Mouse (Mus musculus) mouse embryonic stem cell (cell line): ENCODE data around the gene Mapk8ip2.

ENCODE experiments used
- in situ Hi-C, 2 experiments: fragments of 300-500 bp; cut with MboI; formaldehyde crosslinking; loops; 1 replicate in 1 of 2; 3 replicates in 1 of 2; pipeline ENCODE4 v1.14.3; 2019 to 2020; ENCODE audit warnings: low sequenced_read_pairs in 2 of 2, low pct_unique_long_range_greater_than_20kb in 1 of 2, mixed read lengths in 1 of 2; ENCODE audit not compliant: unreplicated experiment in 1 of 2

The Mapk8ip2 gene

DNA sequence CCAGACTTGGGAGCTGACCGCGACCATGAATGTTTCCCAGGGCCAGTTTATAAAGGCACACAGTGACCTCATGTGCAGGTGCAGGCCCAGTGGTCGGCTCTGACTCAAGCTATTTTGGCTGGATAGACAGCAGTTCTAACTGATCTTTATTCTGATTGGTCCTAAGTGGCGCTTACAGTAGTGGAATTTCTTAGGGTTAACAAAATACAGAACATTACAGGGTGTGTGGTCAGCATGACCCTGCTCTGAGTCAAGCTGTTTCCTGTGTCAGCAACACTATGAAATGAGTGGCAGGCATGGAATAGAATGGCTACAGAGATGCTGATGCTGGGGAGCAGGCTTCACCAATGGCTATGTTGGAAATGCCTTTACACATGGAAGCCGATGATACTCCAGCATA is 17.8 kb upstream of the Mapk8ip2 start:
- in situ Hi-C loops = no loop called here

DNA sequence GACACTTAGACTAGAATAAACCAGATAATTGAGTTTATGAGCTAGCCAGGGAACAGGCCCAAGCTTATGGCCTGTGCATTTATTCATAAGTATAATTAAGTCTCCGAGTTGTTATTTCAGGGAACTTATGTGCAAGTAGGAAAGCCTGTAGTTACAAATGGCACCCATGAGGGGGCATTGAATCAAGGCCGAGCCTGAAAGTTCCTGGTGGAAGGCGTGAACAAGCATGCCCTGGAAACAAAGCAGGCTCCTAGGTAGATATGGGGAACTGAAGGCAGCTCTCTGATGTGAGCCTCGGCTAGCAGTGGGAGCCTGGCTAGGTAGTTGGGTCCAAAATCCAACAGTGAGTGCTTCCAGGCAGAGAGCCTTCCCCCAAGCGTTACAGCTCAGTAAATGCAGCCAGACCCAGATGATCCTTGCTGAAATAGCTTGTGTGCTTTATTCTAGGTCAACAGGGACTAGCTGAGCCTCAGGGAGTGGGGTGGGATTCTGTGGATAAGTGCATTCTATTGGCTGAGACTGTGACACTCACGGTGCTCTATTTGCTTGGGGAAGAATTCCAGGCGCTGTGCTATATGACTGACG is 11.1 kb upstream of the Mapk8ip2 start:
- in situ Hi-C loops = no loop called here

DNA sequence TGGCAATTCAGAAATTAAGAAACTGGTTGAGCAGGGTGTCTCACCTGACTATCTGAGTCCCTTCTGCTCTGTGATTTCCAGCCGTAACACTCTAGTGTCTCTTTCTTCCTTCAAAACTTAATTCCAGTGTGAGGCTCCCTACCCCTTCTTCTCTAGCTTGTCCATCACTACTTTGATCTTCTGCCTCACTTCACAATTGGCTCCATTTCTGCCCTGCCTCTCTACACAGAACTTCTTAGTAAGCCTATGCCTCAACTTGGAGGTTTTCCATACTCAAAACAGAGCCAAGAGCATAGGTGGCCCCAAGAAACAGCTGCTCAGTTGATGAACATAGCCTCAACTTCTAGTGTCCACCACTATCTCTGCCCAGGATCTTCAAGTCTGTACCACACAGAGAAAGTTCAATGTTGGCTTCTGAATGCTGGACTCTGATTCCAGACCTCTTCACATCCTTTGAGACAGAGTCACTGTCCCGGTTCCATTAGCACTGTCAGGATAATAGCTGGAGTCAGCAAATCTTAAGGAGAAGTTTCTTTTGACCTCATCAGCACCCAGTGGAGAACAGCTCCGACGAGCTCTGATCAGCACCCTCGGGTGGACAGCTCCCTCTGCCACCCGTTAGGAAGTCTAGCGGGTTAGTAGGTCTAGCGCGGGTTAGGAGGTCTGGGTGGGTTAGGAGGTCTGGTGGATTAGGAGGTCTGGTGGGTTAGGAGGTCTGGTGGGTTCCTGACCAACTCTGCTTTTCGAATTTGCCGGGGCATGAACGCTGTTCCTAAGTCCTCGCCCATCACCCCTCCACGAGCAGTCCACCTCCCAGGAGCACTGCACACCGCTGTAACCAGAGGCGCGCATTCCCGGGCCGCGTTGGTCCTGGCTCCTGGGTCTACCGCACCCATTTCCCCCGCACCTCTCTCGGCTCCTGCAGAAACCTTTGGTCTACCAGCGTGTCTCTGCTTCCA is 528 bp upstream of the Mapk8ip2 start:
- in situ Hi-C loops = no loop called here

DNA sequence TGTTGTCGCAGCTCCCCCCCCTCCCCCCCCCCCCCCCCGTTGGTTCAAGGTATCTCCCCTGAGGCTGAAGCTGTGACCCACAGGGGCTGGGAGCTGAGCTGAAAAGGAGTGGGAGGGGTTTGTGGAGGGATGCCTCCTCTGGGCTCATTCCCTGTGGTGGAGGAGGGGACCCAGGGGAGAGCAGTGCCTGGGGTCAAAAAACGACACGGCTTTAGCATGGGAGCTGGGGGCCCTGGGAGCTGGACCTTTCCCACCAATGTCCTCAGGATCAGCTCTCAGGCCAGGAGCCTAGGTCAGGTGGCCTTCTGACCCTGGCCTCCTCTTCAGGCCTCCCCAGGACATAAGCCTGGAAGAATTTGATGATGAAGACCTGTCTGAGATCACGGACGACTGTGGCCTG is 1.1 kb downstream of the Mapk8ip2 start:
- in situ Hi-C loops = no loop called here

DNA sequence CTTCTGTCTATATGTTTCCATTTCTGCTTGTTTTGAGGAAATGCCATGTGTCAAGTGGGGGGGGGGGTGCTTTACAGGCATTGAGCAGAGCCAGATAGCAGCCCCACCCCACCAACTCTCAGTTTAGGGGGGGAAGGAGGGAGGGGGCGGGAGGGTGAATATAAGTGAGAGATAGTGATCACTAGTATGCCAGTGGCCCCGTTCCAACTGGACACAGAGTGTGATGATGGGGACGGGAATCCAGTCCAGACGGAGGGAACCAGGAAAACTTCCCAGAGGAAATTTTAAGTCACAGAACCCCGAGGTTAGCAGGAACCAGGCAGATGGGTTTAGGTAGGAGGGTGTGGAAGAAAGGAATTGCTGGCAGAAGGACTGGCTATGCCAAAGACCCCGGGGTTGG is 1.9 kb downstream of the Mapk8ip2 start:
- in situ Hi-C loops = no loop called here

DNA sequence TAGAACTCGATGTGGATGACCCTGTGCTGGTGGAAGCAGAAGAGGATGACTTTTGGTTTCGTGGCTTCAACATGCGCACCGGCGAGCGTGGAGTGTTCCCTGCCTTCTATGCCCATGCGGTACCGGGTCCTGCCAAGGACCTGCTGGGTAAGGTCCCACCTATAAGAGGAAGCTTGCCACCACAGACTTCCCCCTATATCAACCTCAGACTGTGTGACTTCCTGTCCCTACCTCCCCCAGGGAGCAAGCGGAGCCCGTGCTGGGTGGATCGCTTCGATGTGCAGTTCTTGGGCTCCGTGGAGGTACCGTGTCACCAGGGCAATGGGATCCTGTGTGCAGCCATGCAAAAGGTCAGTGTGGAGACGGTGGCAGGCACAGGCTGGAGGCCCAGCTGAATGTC is 5.2 kb downstream of the Mapk8ip2 start:
- in situ Hi-C loops = no loop called here

DNA sequence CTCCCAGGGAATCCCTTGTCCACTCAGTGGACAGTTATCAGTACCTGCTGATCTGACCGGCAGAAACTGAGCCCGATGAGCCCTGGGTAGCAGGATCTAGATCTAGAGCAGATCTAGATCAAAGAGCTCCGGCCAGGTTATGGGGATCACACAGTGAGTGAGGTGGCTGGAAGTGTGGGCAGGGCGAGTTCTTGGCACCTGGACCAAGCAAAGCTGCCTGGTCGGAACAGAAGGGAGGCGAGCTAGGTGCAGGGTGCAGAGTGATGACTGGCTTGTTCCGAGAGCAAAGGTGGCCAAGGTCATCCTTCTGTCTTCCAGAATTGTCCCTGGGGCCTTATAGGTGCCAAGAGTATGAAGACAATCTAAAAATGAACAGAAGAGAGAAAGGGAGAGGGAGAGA is 6.1 kb downstream of the Mapk8ip2 start:
- in situ Hi-C loops = no loop called here

DNA sequence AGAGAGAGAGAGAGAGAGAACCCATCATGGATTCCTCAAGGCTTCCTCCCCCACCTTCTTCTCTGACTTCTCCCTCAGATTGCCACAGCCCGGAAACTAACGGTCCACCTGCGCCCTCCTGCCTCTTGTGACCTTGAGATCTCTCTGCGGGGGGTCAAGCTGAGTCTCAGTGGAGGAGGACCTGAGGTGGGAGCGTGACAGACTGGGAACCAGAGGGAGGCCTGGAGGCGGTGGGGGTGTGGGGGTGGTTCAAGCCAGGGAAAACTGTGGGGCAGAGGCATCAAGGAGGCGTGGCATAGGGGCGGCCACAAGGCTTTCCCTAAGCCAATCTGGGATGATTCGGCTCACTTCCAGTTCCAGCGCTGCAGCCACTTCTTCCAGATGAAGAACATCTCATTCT is 6.6 kb downstream of the Mapk8ip2 start:
- in situ Hi-C loops = no loop called here

DNA sequence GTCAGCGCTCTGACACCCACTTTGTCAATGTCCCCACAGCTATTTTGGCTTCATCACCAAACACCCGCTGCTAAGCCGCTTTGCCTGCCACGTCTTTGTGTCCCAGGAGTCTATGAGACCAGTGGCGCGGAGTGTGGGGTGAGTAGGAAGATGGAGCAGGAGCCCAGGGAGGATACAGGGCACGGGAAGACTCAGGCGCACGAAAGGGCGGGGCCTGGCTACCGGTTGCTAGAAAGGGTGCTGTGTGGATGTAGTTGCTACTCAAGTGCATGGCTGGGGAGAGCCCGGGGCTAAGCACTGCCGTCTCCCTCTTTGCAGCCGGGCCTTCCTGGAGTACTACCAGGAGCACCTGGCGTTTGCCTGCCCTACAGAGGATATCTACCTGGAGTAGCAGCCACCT is 7.6 kb downstream of the Mapk8ip2 start:
- in situ Hi-C loops = no loop called here

DNA sequence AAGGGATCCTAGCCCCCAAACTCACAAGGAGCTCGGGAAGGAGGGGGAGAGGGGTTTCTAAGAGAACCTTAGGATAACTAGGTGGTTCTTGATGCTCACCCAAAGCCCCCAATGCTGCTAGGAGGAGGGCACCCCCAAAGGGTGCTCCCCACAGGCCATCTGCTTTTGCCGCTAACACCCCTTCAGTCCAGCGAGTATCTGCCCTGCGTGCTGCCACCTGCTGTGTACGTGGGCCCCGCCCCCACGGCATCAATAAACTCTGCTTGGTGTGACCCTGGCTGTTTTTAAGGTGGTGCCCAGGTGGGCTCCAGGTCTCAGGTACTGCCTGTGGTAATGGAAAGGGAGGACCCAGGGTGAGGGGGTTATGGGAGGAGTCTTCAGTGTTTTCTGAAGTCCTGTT is 8.5 kb downstream of the Mapk8ip2 start:
- in situ Hi-C loops = no loop called here

DNA sequence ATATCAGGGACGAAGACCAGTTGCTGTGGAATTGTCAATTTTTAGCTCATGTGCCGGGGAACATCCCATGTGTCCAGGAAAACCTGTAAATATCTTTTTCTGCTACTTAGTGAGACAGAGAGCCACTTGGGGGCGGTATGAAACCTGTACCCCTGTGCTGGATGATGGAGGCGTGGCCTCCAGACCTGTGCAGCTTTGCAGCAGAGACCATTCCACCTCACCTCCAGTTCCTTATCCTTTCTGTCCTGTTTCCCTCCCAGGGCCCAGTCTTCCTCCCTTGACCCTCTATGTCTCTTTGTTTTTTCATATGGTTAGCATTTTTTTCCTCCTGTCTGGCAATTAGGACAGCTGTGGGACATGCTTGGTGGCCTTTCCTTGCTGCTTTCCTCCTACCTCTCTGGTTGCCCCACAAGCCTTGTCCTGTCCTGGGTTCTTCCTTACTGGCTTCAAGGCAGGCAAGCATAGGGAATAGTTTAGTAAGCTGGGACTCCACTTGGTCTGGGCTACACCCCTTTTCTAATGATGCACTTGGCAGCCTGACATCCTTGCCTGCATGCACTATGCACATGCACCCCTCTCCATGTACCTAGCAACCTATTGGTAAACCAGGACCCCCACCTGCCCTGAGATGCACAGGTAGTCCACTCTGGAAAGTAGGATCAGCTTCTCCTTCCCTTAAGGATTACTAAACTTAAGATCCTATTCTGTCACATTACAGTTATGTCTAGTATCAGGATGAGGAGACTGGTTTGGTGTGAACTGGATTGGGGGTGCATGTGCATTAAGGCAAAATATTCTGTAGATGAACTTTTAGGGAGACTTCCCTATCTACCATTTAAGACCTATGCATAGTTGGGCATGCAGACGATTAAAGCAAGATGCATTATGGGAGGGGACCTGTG is 9.9 kb downstream of the Mapk8ip2 start:
- in situ Hi-C loops = no loop called here

DNA sequence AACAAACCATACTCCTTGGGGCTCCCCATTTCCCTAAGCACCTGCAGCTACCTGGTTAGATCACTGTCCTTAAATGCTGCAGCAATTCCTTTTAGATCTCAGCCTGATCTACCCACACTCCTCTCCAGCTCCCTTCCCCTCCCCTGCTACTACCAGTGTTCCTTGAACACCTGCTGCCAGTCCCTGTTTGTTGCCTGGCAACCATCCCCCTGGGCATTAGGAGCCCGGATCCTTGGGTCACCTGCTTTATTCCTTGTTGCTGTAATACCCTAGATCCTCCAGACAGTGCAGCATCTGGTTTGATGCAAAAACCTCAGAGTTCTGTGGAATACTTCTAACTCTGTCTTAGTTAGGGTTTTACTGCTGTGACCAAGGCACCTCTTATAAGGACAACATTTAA is 11.3 kb downstream of the Mapk8ip2 start:
- in situ Hi-C loops = no loop called here

DNA sequence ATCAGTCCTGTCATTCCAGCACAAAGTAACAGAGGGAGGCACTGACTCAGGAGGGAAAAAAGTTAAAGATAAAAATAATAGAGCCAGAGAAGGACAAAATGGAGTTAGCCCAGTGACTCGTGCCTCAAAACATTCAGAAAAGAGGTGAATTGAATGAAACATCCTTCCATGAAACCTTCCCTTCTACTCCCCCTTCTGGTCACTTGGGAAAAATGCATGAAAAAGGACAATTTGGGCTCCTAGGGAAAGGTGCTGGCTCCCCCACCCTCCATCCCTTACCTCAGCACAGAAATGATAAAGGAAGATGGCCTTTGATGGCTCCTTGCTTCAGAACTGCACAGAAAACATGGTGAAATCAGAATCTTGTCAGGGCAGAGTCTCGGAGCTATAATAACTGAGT is 14.9 kb downstream of the Mapk8ip2 start:
- in situ Hi-C loops = no loop called here

DNA sequence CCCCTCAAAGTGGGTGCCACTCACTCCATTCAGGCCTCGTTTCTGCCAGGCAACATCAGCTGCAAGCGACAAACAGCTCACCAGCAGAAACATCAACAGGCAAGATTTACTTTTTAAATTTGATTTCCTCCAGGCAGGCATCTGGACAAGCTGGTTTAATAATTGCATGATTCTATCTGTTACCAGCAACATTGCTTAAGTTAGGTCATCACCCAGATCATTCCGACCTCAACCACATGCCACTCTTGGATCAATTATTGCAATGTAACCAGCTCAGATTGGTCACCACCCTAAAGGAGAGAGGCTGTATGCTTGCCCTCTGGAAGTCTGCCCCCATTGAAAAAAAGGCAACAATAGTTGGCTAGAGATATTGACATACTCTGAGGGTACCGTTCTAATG is 17.8 kb downstream of the Mapk8ip2 start:
- in situ Hi-C loops = no loop called here

DNA sequence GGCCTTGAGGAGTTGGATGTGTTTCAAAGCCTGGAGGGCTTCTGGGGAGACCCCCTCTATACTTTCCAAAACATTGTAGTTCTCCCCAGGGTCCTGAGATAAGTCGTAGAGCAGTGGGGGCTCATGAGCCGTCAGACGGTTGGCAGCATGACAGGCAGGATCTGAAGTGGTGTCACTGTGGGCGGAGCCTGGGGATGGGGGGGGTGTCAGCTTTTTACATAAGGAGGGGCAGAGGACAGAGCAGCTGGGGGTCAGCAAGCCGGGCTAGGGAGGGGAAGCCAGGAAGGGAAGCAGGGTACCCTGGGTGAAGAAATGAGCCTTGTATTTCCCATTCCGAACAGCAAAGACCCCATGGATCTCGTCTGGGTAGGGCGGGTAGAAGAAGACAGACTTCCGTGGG is 19.7 kb downstream of the Mapk8ip2 start:
- in situ Hi-C loops = no loop called here

DNA sequence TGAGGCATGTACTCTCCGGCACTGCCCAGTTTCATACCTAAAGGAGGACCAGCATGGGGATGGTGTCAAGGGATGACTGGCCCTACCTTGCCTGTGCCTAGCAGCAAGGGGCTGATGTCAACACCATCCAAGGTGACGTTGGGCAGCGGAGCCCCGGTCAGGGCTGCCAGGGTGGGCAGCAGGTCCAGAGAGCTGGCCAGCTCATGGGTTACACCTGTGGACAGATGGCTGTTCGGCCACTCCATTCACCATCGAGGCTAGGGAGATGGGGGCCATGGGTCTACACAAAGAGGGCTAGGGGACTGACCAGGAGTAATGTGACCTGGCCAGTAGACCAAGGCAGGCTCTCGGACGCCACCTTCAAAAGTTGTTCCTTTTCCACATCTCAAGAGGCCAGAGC is 20.2 kb downstream of the Mapk8ip2 start:
- in situ Hi-C loops = no loop called here

DNA sequence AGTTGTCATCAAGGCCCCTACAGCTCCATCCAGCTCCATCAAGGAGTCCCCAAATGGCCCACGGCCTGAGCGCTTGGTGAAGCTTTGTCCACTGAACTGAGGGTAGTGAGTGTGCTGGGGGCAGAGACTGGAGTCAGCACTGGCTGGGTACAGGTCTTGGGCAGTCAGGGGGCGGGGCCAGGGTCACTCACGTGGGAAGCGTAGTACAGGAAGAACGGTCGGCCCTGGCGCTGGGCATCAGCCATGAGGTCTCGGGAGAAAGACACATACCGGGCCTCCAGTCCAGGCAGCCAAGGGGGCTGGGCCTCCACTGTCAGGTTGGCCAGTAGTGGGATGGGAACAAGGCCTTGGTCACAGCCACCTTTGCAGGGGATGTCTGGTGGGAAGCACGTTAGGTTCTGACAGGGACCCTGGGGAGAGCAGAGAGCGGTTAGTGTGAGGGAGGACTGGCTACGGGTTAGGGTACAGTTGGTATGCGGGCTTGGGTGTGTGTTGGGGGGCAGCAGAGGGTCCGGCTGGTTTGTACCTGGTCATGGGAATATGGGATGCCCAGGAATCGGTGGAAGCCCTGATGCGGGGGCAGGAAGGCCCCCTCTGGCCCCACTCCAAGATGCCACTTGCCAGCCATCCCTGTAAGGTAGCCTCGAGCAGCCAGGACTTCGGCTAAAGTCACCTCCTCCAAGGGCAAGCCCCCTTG is 21.0 kb downstream of the Mapk8ip2 start:
- in situ Hi-C loops = no loop called here

DNA sequence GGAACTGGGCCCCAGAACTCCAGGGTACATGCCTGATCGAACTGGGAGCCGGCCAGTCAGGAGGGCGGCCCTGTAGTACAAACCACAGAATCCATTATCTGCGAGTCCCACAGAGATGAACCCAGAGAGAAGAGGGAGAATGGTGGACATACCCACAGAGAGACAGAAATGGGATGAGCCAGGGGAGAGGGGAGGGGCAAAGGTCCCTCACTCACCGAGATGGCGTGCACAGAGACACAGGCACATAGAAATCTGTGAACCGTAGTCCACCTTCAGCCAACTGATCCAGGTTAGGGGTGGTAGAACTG is 21.5 kb downstream of the Mapk8ip2 start:
- in situ Hi-C loops = no loop called here
